Mouse (Mus musculus): ENCODE results near the gene Hoxc6. TPM values are rescaled to one million over a fixed set of nuclear protein-coding genes. Genes with fewer than 3 reads are reported as not detected.

Gene Hoxc6
- polyA plus RNA-seq, 1 experiment from 2014 or later = not detected

DNA sequence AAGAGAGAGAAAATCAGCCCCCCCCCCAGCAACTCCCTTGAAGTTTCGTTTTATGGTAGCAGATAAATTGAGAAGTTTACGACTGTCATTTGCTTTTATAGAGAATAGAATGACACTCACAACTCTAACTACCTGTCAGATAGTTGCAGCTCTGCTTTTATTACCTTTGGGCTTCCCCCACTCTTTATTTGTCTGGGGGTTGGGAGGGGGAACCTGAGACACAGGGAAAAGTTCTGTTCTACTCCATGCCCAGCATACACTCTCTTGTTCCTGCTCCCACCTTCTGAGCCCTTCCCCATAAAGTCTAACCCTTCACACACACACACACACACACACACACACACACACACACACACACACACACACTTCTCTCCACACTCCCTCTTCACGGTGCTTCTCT, 5.2 kb upstream of the Hoxc6 start:
- no peak overlapping the region for H3K9ac ChIP-seq (replicated peaks)
- no peak for ATAC-seq
- no peak overlapping the region for H3K4me3 ChIP-seq (ENCODE audit: low read depth, low read length)
- H3K9me3 ChIP-seq (ENCODE audit: low read length) = no peaks in the 10 kb centered on the region
- no peaks in the 10 kb centered on the region for H3K4me1 ChIP-seq (ENCODE audit: insufficient read depth)
- no peak overlapping the region for H3K27ac ChIP-seq (ENCODE audit: low read depth)
- no peak for TF ChIP-seq EP300 (IDR thresholded peaks at IDR 0.05; ENCODE audit: low read depth)
- no peak for TF ChIP-seq CTCF (IDR thresholded peaks at IDR 0.05; ENCODE audit: low read depth)
- WGBS (ENCODE audit: insufficient replicate concordance) = 2% methylated on average over 3 of the region's 3 CpGs
- H3K27me3 ChIP-seq (ENCODE audit: insufficient read depth, low read length) = peaks cover 97% of the 10 kb centered on the region
- no peak overlapping the region for H3K4me2 ChIP-seq (ENCODE audit: low read depth, low read length)
- H3K36me3 ChIP-seq (replicated peaks; ENCODE audit: insufficient read depth, low read length) = no peaks in the 10 kb centered on the region
- DNase-seq = no peak

- Histone ChIP-seq H3K4me3 (ENCODE audit: low read depth, low read length) (no peak overlapping the region), H3K4me2 (ENCODE audit: low read depth, low read length) (no peak overlapping the region), H3K36me3 (replicated peaks; ENCODE audit: insufficient read depth, low read length) (no peaks in the 10 kb centered on the region), H3K27me3 (ENCODE audit: insufficient read depth, low read length) (peaks cover 97% of the 10 kb centered on the region), H3K9ac (replicated peaks) (no peak overlapping the region), H3K9me3 (ENCODE audit: low read length) (no peaks in the 10 kb centered on the region), H3K27ac (ENCODE audit: low read depth) (no peak overlapping the region), H3K4me1 (ENCODE audit: insufficient read depth) (peaks cover 4% of the 10 kb centered on the region; the same call in 1 of the 2 replicates)
- WGBS (ENCODE audit: insufficient replicate concordance) = 5% methylated on average over 9 of the region's 9 CpGs
- no peak for ATAC-seq
- TF ChIP-seq CTCF (IDR thresholded peaks at IDR 0.05; ENCODE audit: low read depth) (no peak), EP300 (IDR thresholded peaks at IDR 0.05; ENCODE audit: low read depth) (no peak)
- no peak for DNase-seq
Measured at GRCm38 (mm10) chr15:102996548-102996947, 1.5 kb upstream of the Hoxc6 start.

DNA sequence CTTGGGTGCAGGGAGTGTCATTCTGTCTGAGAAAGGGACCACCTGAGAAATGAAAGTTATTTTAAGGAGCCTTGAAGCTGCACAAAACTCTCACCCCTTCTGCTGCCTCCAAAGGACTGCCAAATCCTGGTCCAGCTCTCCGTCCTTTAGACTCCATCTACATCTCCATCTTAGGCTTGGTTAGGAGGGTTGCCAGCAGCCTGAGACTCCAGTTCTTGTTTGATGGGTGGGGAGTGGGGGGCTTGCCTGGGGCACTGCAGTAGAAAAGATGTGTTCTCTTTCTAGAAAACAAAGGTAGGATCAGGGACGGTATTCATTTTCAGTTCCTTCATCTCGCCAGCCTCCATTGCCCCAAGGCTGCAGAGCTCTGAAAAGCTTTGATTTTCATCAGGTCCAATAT, 626 bp upstream of the Hoxc6 start:
- Histone ChIP-seq H3K36me3 (replicated peaks; ENCODE audit: insufficient read depth, low read length) (no peaks in the 10 kb centered on the region), H3K4me1 (ENCODE audit: insufficient read depth) (peaks cover 4% of the 10 kb centered on the region; the same call in 1 of the 2 replicates), H3K9ac (replicated peaks) (no peak overlapping the region), H3K27ac (ENCODE audit: low read depth) (no peak overlapping the region), H3K9me3 (ENCODE audit: low read length) (no peaks in the 10 kb centered on the region), H3K4me2 (ENCODE audit: low read depth, low read length) (no peak overlapping the region), H3K4me3 (ENCODE audit: low read depth, low read length) (no peak overlapping the region), H3K27me3 (ENCODE audit: insufficient read depth, low read length) (peaks cover 97% of the 10 kb centered on the region)
- WGBS (ENCODE audit: insufficient replicate concordance) = 7% methylated on average over 3 of the region's 3 CpGs
- ATAC-seq (no peak), DNase-seq (no peak)
- TF ChIP-seq EP300 (IDR thresholded peaks at IDR 0.05; ENCODE audit: low read depth) = no peak
- TF ChIP-seq CTCF (IDR thresholded peaks at IDR 0.05; ENCODE audit: low read depth) = no peak

DNA sequence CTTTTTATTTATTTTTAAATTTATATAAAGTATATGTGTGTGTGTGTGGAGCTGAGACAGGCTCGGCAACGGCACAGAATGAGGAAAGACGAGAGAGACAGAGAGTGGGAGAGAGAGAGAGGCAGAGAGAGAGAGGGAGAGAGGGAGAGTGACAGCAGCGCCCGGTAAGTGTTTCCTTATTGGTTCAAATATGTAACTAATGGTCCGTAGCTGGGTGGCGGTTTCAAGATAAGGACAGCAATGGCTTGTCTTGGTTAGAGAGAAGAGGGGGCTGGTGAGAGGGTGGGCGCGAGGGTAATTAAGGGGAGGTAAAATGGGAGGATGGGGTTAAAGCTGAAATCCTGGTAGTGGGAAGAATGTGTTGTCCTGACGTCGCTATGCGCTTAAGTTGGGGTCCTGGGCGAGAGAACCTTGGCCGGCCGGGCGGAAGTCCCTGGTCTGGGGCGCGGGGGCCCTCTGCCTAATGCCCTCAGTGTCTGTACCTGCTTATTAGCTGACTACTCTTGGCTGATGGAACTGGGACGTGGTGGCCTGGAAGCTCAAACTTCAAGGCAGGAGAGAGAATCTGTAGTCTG, 638 bp downstream of the Hoxc6 start:
- Histone ChIP-seq H3K36me3 (replicated peaks; ENCODE audit: insufficient read depth, low read length) (no peaks in the 10 kb centered on the region), H3K27me3 (ENCODE audit: insufficient read depth, low read length) (peaks cover 98% of the 10 kb centered on the region), H3K9ac (replicated peaks) (no peak overlapping the region), H3K4me3 (ENCODE audit: low read depth, low read length) (peak overlapping the region; percentile 46; the same call in 1 of the 2 replicates), H3K27ac (ENCODE audit: low read depth) (no peak overlapping the region), H3K9me3 (ENCODE audit: low read length) (no peaks in the 10 kb centered on the region), H3K4me1 (ENCODE audit: insufficient read depth) (peaks cover 4% of the 10 kb centered on the region; the same call in 1 of the 2 replicates), H3K4me2 (ENCODE audit: low read depth, low read length) (peak overlapping the region; percentile 74)
- DNase-seq = no peak
- TF ChIP-seq CTCF (IDR thresholded peaks at IDR 0.05; ENCODE audit: low read depth) (no peak), EP300 (IDR thresholded peaks at IDR 0.05; ENCODE audit: low read depth) (no peak)
- no peak for ATAC-seq
- WGBS (ENCODE audit: insufficient replicate concordance) = under 1% methylated on average over 19 of the region's 19 CpGs

DNA sequence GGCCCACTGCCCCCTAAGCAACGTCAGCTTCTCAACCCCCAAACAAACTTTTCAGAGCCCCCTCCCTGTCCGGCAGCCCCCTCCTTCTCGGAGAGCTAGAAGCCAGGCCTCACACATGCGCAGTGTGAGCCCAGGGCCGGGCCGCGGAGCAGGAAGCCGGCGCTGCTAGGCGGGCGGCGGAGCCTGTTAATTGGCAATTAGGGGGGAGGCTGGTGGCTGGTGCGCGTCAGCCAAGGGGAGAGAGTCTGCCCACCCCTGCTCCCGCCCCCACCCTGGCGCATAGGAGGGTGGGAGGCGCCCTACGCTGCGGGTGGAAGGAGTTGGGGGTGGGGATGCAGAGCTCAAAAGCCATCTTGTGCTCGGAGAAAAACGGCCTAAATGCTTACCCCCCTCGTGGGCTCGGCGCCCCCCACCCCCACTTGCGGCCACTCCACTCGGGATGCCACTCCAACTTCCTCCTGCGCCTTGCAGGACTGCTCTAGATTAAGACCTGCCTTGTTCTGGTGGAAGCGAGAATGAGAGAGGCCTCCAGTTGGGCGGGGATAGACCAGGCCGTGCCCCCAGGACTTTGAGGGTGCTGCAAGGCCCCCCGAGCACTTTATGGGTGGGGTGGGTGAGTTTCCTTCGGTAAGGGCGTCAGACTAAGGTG, 1.2 kb downstream of the Hoxc6 start:
- TF ChIP-seq EP300 (IDR thresholded peaks at IDR 0.05; ENCODE audit: low read depth) = no peak
- TF ChIP-seq CTCF (IDR thresholded peaks at IDR 0.05; ENCODE audit: low read depth) = no peak
- no peak overlapping the region for H3K9ac ChIP-seq (replicated peaks)
- 2% methylated on average over 33 of the region's 33 CpGs for WGBS (ENCODE audit: insufficient replicate concordance)
- peaks cover 4% of the 10 kb centered on the region; the same call in 1 of the 2 replicates for H3K4me1 ChIP-seq (ENCODE audit: insufficient read depth)
- peak; percentile 30 for DNase-seq
- H3K27ac ChIP-seq (ENCODE audit: low read depth) = no peak overlapping the region
- H3K9me3 ChIP-seq (ENCODE audit: low read length) = no peaks in the 10 kb centered on the region
- ATAC-seq = peak; percentile 17; the same call in 1 of the 2 replicates
- no peaks in the 10 kb centered on the region for H3K36me3 ChIP-seq (replicated peaks; ENCODE audit: insufficient read depth, low read length)
- H3K27me3 ChIP-seq (ENCODE audit: insufficient read depth, low read length) = peaks cover 99% of the 10 kb centered on the region
- H3K4me3 ChIP-seq (ENCODE audit: low read depth, low read length) = peak overlapping the region; percentile 46
- peak overlapping the region; percentile 74 for H3K4me2 ChIP-seq (ENCODE audit: low read depth, low read length)

GRCm38 (mm10) chr15:102999955-103000354, 1.9 kb downstream of the Hoxc6 start:
- TF ChIP-seq CTCF (IDR thresholded peaks at IDR 0.05; ENCODE audit: low read depth) (no peak), EP300 (IDR thresholded peaks at IDR 0.05; ENCODE audit: low read depth) (no peak)
- Histone ChIP-seq H3K27ac (ENCODE audit: low read depth) (no peak overlapping the region), H3K9me3 (ENCODE audit: low read length) (no peaks in the 10 kb centered on the region), H3K4me1 (ENCODE audit: insufficient read depth) (peaks cover 4% of the 10 kb centered on the region; the same call in 1 of the 2 replicates), H3K4me3 (ENCODE audit: low read depth, low read length) (0 out of 2 replicates have a peak overlapping the region, but pooled peaks have one; percentile 46), H3K9ac (replicated peaks) (no peak overlapping the region), H3K36me3 (replicated peaks; ENCODE audit: insufficient read depth, low read length) (no peaks in the 10 kb centered on the region), H3K4me2 (ENCODE audit: low read depth, low read length) (peak overlapping the region; percentile 74; the same call in 1 of the 2 replicates), H3K27me3 (ENCODE audit: insufficient read depth, low read length) (peaks cover 99% of the 10 kb centered on the region)
- 16% methylated on average over 11 of the region's 11 CpGs for WGBS (ENCODE audit: insufficient replicate concordance)
- DNase-seq = no peak
- no peak for ATAC-seq

All from liver, postnatal 0 days (tissue).